ENCODE assay signal across 22 mouse cellular contexts in genomic region chr3:7713130-7713529, GRCm38 (mm10).
A peak's percentile ranks its signal among the peaks of the same experiment; 100 is the strongest.
DNase-seq lines count a peak whose midpoint lies in the region; ATAC-seq and TF ChIP-seq lines count a peak whose summit lies in the region.
"Had no signal": no experiment of that assay in that cellular context is flagged by ENCODE, and none has a peak within 500 bp of the region (broad histone marks: within the 10 kb centered on the region; RNA-seq: fewer than 3 reads in every experiment).

No protein-coding gene starts in this region.

- no peak overlapping the region for H3K4me2 ChIP-seq in liver, embryonic 11.5 days
- H3K4me2 ChIP-seq in midbrain, postnatal 0 days (ENCODE audit: low read depth, low read length, poor library complexity, severe bottlenecking), result no peak overlapping the region
- H3K4me2 ChIP-seq: embryonic facial prominence, embryonic 13.5 days; forebrain, embryonic 12.5 days; heart, embryonic 11.5 days; heart, embryonic 15.5 days had no signal

- no peak for DNase-seq in heart, adult 2 months
- DNase-seq in heart, postnatal 14 days, result no peak
- peak; percentile 7 for DNase-seq in liver, adult 2 months (ENCODE audit: extremely low read depth, low read depth, low spot score)
- no peak for DNase-seq in liver, embryonic 11.5 days (ENCODE audit: low spot score)
- DNase-seq in ZHBTc4 (ENCODE audit: low read depth, low spot score), result peak; percentile 45
- DNase-seq in kidney, adult 8-10 months, result no peak
- no peak for DNase-seq in midbrain, postnatal 0 days (ENCODE audit: low spot score)
- DNase-seq: adrenal gland, adult 2 months; adrenal gland, postnatal 25 days; cerebellum, adult 18-20 months; cerebellum, adult 9-11 months; cerebellum, postnatal 36 days; gastrocnemius, postnatal 10 days; heart, adult 18-20 months had no signal

- TF ChIP-seq POLR2A in heart, adult 2 months (IDR thresholded peaks at IDR 0.05; ENCODE audit: insufficient read depth, low read depth, low read length), result no peak
- no peak for TF ChIP-seq POLR2A in liver, adult 2 months (IDR thresholded peaks at IDR 0.05; ENCODE audit: extremely low read depth, insufficient read depth, low read length)

- no peak for ATAC-seq in liver, embryonic 11.5 days (replicated peaks; ENCODE audit: low FRiP score)
- no peak for ATAC-seq in midbrain, postnatal 0 days (ENCODE audit: low FRiP score)
- ATAC-seq: forebrain, embryonic 16.5 days; hindbrain, embryonic 16.5 days; inflammation-experienced regulatory T-cells, adult 6 months had no signal

- intact Hi-C loops in heart, adult 2 months (cut with DNase I), result no loop called here
- intact Hi-C loops in heart, postnatal 14 days (cut with DNase I), result no loop called here

- H3K4me1 ChIP-seq in heart, adult 2 months (ENCODE audit: control insufficient read depth, insufficient read depth, low read length), result no peaks in the 10 kb centered on the region
- no peaks in the 10 kb centered on the region for H3K4me1 ChIP-seq in liver, adult 2 months (ENCODE audit: control insufficient read depth, insufficient read depth, low read length)
- H3K4me1 ChIP-seq in liver, embryonic 11.5 days (replicated peaks; ENCODE audit: control insufficient read depth, insufficient read depth, low read length), result no peaks in the 10 kb centered on the region
- H3K4me1 ChIP-seq in midbrain, postnatal 0 days (ENCODE audit: insufficient read depth, low read length), result no peaks in the 10 kb centered on the region
- H3K4me1 ChIP-seq: embryonic facial prominence, embryonic 13.5 days; forebrain, embryonic 12.5 days; heart, embryonic 15.5 days; hindbrain, embryonic 10.5 days had no signal

- TF ChIP-seq CTCF in heart, adult 2 months (IDR thresholded peaks at IDR 0.05), result 0 out of 2 replicates have a peak, but pooled peaks have one; percentile 5
- no peak for TF ChIP-seq CTCF in liver, adult 2 months (IDR thresholded peaks at IDR 0.05; ENCODE audit: low read depth, low read length)
- TF ChIP-seq CTCF in midbrain, postnatal 0 days (IDR thresholded peaks at IDR 0.05), result no peak

- no peak overlapping the region for H3K27ac ChIP-seq in heart, adult 2 months
- H3K27ac ChIP-seq in liver, adult 2 months (replicated peaks; ENCODE audit: insufficient read depth, low read depth, low read length), result no peak overlapping the region
- no peak overlapping the region for H3K27ac ChIP-seq in liver, embryonic 11.5 days (ENCODE audit: low read depth, low read length)
- no peak overlapping the region for H3K27ac ChIP-seq in midbrain, postnatal 0 days (ENCODE audit: low read depth, low read length)
- H3K27ac ChIP-seq: embryonic facial prominence, embryonic 13.5 days; forebrain, embryonic 12.5 days; heart, embryonic 15.5 days; hindbrain, embryonic 10.5 days had no signal

- no peaks in the 10 kb centered on the region for H3K9me3 ChIP-seq in liver, embryonic 11.5 days (ENCODE audit: control insufficient read depth, low read length)
- H3K9me3 ChIP-seq in midbrain, postnatal 0 days (ENCODE audit: low read length), result no peaks in the 10 kb centered on the region
- H3K9me3 ChIP-seq: embryonic facial prominence, embryonic 13.5 days; forebrain, embryonic 12.5 days; heart, embryonic 15.5 days; hindbrain, embryonic 10.5 days had no signal

- no peak for TF ChIP-seq EP300 in heart, adult 2 months (IDR thresholded peaks at IDR 0.05; ENCODE audit: insufficient read depth, low read depth, low read length)

- H3K79me2 ChIP-seq in heart, adult 2 months (replicated peaks; ENCODE audit: control insufficient read depth, insufficient read depth, low read length), result no peaks in the 10 kb centered on the region
- H3K79me2 ChIP-seq in liver, adult 2 months (ENCODE audit: control insufficient read depth, insufficient read depth, low read length), result no peaks in the 10 kb centered on the region

- no peaks in the 10 kb centered on the region for H3K27me3 ChIP-seq in heart, adult 2 months (ENCODE audit: control insufficient read depth, insufficient read depth, low read length)
- 0 out of 2 replicates have a peak, but pooled peaks cover 2% of the 10 kb centered on the region for H3K27me3 ChIP-seq in liver, adult 2 months (ENCODE audit: control insufficient read depth, insufficient read depth, low read length)
- H3K27me3 ChIP-seq in liver, embryonic 11.5 days (replicated peaks; ENCODE audit: control insufficient read depth, insufficient read depth, low read length), result no peaks in the 10 kb centered on the region
- H3K27me3 ChIP-seq in midbrain, postnatal 0 days (ENCODE audit: insufficient read depth, low read length), result no peaks in the 10 kb centered on the region
- H3K27me3 ChIP-seq: embryonic facial prominence, embryonic 13.5 days; forebrain, embryonic 12.5 days; heart, embryonic 15.5 days had no signal

- H3K36me3 ChIP-seq in heart, adult 2 months (ENCODE audit: control insufficient read depth, insufficient read depth, low read length), result no peaks in the 10 kb centered on the region
- no peaks in the 10 kb centered on the region for H3K36me3 ChIP-seq in liver, adult 2 months (ENCODE audit: control insufficient read depth, insufficient read depth, low read length)
- H3K36me3 ChIP-seq in liver, embryonic 11.5 days (ENCODE audit: control insufficient read depth, insufficient read depth, low read length), result no peaks in the 10 kb centered on the region
- H3K36me3 ChIP-seq in midbrain, postnatal 0 days (ENCODE audit: insufficient read depth, low read length), result no peaks in the 10 kb centered on the region
- H3K36me3 ChIP-seq: embryonic facial prominence, embryonic 13.5 days; forebrain, embryonic 12.5 days; heart, embryonic 15.5 days; hindbrain, embryonic 10.5 days had no signal

- H3K9ac ChIP-seq in heart, adult 2 months (ENCODE audit: low read depth, low read length), result no peak overlapping the region
- no peak overlapping the region for H3K9ac ChIP-seq in liver, adult 2 months (ENCODE audit: low read depth, low read length)
- no peak overlapping the region for H3K9ac ChIP-seq in liver, embryonic 11.5 days (ENCODE audit: low read depth, low read length)
- H3K9ac ChIP-seq in midbrain, postnatal 0 days (replicated peaks; ENCODE audit: low read length, poor library complexity, severe bottlenecking), result no peak overlapping the region
- H3K9ac ChIP-seq: embryonic facial prominence, embryonic 13.5 days; forebrain, embryonic 12.5 days; heart, embryonic 15.5 days had no signal

- H3K4me3 ChIP-seq in heart, adult 2 months, result no peak overlapping the region
- no peak overlapping the region for H3K4me3 ChIP-seq in liver, adult 2 months (ENCODE audit: insufficient read depth, low read depth, low read length)
- no peak overlapping the region for H3K4me3 ChIP-seq in liver, embryonic 11.5 days (ENCODE audit: low read depth, low read length)
- H3K4me3 ChIP-seq in midbrain, postnatal 0 days (ENCODE audit: low read depth, low read length), result no peak overlapping the region
- H3K4me3 ChIP-seq: embryonic facial prominence, embryonic 13.5 days; forebrain, embryonic 12.5 days; heart, embryonic 15.5 days; hindbrain, embryonic 10.5 days had no signal

Comparison
In these comparisons a context has a peak if more than half of its experiments do, and no peak if none do; other contexts are left out.
1. DNase-seq: peak in liver, adult 2 months (single experiment) and ZHBTc4 (single experiment); none in heart, adult 2 months (0 of 2), heart, postnatal 14 days (0 of 2), liver, embryonic 11.5 days (single experiment), kidney, adult 8-10 months (0 of 2) and midbrain, postnatal 0 days (single experiment).